Mouse (Mus musculus): ENCODE data around the gene Lrit3.
"Not testable (repeated sequence)": the region's sequence is repeated elsewhere in the genome, so short reads cannot be mapped to it uniquely, and the experiment has no call there.

The Lrit3 gene

GRCm38 (mm10) chr3:129766971-129767794, 36.6 kb downstream of the Lrit3 start:
- DNase-seq: peak; percentile 61 to 80

- no peak for DNase-seq
Observed at GRCm38 (mm10) chr3:129766106-129766505, 37.7 kb downstream of the Lrit3 start.

GRCm38 (mm10) chr3:129757599-129757998, 46.2 kb downstream of the Lrit3 start:
- not testable (repeated sequence) for DNase-seq

GRCm38 (mm10) chr3:129754650-129755604, 48.9 kb downstream of the Lrit3 start, which contains the start of gene Egf:
Gene Egf, minus strand, starts transcription at chr3:129755316.
- DNase-seq: peak; percentile 86 to 88

GRCm38 (mm10) chr3:129744803-129745202, 59.0 kb downstream of the Lrit3 start:
- DNase-seq: peak; percentile 54 to 61

- no peak for DNase-seq
Observed at GRCm38 (mm10) chr3:129742781-129743180, 61.0 kb downstream of the Lrit3 start.

GRCm38 (mm10) chr3:129738291-129739183, 65.3 kb downstream of the Lrit3 start:
- no peak for DNase-seq
